Mouse (Mus musculus) ovary, postnatal 36 days (tissue): ENCODE measurements at regions not wholly inside any gene's neighbourhood (a gene's known extent, or its start where the extent isn't known, plus 50 kb on each side); places are given as distances from the start of the nearest gene placed in this dataset.
A peak's percentile ranks its signal among the peaks of the same experiment; 100 is the strongest.

ENCODE experiments used
- DNase-seq: peaks from one replicate; pipeline ENCODE4 v3.0.0; 2022; ENCODE audit warnings: low spot score, mixed read lengths

DNA sequence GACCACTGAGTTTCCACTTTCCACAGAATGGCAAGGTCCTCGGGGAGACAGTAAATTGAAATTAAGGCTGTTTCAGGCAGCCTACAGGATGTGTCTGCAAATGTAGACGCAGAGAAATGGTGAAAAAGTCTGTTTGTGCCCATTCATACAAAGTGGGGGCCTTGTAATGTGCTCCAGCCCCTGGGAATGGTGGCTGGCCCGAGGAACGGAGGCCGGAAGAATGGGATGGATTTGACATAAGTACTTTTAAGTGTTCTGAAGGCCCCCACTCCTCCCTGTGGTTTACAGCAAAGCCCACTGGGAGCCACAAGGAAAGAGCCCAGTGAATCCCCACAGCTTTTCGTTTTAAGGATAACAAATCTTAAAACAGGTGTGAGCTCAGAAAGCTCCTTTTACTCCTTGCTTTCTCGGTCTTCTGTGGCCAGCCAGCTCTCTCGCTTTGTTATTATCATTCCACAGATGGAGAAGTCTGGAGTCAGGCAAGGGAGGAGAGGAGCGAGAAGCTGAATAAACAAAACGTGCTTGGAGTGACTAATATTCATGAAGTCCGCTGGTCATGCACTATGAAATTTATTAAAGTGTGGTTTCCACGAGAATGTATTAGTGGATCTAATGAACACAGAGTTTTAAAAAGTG lies 337.7 kb downstream of the Hlx start:
- DNase-seq = no peak

DNA sequence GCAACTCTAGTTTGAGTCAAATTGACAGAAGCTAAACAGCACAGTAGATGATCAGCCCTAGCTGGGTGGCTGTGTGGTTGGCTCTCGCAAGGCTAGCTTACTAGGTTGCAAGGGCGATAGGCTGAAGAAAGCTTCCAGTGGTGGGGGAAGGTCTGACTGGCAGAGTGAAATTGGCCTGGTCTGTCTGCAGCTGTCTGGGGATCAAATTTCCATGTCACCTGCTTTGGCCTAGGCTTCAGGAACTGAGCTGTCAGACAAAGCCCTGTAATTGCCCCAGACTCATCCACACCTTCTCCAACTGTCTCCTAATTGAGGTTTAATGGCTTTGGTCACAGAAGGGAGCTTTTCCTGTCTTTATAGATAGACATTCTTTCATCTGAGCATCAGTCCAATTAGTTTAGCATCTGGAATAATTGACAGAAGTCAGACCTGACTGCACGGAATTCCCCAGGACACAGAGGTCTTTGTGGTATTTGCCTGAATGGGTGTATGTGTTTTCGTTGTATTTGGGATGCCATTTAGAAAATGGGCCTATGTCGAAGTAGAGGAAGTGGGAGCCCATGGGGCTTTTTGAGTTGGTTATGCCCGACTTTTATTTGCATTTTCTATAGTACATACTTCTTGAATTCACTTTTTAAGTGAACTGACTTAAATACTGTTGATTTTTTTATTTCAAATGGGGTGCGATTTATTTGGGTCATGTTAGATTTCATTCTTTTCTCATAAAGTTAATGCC lies 348.2 kb downstream of the Hlx start:
- DNase-seq = no peak

DNA sequence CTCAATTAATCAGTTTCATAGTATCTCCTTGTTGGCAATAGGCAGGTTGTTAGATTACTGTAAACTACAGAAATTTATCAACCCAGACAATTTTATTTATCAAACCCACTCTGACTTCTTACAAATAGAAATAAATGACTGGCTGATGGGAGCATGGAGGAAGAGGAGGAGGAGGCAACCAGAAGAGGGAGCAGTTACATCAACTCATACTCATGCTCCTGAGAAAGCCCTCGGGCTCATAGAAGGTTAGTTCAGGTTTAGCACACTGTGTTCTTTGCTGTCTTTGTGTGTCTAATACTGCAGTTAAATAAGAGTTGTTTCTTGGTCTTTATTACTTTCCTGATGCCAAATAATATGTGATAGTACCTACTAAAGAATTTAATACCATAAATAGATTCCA lies 344.6 kb upstream of the 1700056E22Rik start:
- no peak for DNase-seq

DNA sequence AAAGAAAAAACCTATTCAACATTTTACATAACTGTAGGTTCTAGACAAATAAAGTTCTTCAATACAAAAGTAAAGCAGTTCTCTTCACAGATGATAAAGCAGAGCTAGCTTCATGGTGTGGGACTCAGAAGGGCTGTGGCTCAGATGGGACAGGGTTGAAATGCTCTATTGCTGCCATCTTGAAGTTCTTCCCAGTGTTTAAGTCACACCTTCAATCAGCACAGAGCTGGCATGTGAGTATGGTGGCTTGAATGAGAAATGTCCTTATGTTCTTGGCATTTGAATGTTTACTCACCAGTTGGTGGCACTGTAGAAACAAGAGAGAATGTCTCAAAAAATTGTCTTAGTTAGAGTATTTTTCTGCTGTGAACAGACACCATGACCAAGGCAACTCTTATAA lies 330.9 kb upstream of the 1700056E22Rik start:
- no peak for DNase-seq

DNA sequence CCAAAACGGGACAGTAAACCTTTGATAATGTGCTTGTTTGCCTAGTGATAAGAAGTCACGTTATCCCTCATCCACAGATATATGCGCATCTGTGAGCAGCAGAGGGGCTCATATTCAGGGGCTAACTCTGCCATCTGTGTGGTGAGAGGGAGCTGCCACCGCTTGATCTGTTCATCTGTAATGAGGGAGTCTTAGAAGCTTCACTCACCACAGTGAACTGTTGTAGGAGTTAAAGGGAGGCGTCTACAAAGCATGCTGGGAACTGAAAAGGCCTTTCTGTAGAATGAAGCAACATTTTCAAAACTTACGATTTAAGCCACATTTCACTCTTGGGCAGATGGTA lies 324.1 kb upstream of the 1700056E22Rik start:
- DNase-seq = no peak

DNA sequence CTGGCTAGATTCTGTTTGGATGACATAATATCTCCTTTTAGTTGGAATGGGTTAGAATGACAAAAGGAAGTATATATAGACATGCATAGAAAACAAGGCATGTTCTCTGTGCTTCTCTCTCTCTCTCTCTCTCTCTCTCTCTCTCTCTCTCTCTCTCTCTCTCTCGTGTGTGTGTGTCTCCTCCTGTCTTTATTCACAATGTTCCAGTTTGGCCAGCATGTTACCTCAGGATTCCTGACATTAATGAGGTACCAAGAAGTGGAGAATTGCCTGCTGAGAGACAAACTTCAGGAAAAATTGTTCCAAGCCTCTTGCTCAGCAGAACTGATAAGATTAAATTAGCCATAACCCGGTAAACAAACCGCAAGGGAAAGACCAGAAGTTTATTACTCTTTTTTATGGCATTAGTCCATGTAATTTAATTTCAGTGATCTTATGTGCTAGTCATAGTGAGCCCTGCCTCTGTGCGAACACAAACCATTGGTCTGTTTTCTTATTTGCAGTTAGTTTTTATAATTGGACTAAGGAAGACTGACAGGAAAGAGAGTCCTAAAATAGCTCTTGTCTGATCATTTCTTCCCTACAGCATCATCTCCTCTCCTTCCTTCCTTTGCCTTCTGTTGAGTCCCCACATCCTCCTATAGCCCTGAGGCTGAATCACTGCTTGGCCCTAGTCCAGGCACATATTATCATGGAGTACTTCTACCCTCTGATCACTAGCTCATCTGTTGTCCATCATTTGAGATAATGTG lies 323.5 kb upstream of the 1700056E22Rik start:
- no peak for DNase-seq

DNA sequence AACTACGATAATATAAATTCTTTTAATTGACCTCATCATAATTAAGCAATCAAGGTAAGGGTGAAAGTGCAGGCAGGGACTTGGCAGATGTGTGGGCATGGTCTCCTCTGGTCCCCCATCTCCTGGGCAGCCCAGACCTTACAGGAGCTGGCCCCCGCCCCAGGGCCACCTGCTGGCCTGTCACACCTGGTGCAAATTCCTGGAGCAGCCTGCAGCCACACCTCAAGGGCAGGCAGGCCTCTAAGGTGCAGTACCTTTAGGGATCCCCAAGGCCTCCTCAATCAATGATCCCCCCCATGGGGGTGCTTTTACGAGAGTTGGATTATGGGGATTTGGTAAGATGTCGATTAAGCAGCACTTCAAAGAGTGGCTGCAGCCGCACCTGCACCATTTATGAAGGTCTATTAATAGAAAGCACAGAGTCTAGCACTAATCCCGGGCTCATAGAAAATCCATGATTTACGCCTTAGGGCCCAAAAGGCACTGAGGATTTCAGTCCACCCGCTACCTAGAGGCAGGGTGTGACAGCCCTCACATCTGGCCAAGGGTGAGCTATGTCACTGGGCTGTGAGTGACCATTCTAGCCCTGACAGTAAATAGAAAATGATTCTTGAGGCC lies 319.8 kb upstream of the 1700056E22Rik start:
- no peak for DNase-seq

DNA sequence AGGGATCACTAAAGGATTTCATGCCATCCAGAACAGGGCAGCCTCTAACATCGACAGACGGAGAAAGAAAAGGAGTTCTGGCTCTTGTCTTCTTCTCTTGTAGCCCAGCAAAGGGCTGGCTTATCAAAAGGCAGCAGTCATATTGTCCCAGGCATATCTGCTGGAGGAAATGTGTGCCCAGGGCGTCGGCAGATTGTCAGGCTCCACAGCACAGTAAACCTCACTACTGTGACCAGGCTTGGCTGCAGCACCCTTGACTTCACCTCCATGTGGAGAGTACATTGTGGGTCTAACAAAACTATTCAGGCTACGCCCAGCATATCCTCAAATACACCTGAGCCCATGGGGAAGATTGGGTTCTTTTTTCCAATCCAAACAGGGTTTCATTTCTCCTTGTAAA lies 317.7 kb upstream of the 1700056E22Rik start:
- no peak for DNase-seq

DNA sequence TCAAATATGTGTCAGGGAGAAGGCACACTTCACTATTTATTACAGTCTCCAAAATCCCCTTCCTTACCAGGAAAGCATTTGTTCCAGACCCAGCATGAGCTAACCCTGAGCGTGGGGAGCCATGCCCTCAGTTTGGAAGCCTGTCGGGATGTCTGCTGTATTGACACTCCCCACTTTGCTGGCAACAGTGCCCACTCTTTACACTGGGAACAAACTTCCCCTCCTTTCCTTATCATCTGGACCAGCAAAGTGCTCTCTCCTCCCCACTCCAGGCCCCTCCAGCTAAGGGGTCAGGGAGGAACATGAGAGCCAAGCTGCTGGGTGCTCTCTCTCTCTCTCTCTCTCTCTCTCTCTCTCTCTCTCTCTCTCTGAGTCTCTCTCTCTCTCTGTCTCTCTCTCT lies 310.7 kb upstream of the 1700056E22Rik start:
- no peak for DNase-seq

DNA sequence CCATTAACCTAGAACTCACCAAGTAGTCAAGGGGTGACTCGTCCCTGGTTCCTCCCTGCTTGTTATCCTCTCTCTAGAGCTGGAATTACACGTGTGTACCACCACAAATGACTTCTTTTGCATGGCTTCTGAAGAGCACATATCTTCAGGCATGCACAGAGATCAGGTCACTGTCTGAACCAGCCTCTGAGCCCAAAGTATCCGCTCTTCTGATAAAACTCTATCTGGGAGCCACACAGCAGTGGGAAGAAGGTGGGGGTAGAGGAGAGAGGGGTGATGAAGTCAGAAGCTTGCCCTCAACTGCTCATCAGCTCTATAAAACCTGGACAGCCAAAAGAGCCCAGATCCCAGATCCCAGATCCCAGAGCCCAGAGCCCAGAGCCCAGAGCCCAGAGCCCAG lies 301.9 kb upstream of the 1700056E22Rik start:
- no peak for DNase-seq

DNA sequence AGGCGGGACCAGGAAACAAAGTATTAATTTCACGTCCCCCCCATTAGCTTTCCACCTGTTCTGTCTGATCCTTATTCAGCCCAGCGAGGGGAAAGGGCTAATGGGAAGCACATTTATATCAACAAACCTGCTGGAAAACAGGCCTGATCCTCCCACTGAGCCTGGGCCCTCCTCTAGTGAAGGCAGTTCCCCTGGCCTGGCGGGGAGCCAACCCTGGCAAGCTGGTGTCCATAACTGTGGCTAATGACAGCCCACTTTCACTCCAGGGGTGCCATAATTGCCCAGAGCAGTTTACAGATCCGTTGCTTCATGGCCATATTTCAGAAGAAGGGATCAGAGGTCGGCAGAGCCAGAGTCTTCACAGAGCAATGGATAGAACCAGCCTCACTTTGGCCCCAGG lies 301.2 kb upstream of the 1700056E22Rik start:
- DNase-seq = peak; percentile 8

DNA sequence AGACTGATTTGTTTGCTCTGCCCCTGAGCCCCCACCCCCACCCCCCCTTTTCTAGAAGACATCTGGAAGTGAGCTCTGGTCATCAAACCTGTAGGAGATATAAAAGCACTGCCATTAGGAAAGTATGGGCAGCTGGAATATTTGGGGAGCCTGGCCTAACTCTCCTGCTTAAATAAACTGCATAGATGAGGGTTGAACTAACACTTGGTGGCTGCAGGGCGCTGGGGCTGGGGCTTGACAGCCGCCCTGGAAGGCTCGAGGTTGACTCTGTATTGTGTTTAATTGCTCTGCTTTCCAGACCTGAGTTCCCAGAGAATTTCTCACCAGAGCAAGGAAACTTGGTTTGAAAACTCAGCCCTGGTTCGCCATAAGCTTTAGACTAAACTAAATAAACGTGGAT lies 300.7 kb upstream of the 1700056E22Rik start:
- no peak for DNase-seq

DNA sequence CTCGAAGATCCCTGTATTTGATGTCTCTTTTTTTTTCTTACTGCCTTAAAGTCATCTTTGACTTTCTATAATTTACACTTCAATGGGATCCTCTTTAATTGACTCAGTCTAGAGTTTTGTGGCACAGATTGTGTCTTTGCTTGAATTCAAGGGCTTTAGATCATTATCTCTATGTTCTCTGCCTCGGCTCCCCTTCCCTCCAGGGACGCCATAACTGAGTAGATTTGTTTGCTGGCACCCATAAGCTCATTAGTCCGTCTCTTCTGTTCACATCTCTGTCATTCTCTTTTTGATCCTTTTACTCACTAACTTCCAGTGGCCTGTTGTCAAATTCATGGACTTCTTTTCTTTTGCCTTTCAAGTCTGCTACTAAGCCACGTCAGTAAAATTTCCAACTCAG lies 299.0 kb upstream of the 1700056E22Rik start:
- no peak for DNase-seq

DNA sequence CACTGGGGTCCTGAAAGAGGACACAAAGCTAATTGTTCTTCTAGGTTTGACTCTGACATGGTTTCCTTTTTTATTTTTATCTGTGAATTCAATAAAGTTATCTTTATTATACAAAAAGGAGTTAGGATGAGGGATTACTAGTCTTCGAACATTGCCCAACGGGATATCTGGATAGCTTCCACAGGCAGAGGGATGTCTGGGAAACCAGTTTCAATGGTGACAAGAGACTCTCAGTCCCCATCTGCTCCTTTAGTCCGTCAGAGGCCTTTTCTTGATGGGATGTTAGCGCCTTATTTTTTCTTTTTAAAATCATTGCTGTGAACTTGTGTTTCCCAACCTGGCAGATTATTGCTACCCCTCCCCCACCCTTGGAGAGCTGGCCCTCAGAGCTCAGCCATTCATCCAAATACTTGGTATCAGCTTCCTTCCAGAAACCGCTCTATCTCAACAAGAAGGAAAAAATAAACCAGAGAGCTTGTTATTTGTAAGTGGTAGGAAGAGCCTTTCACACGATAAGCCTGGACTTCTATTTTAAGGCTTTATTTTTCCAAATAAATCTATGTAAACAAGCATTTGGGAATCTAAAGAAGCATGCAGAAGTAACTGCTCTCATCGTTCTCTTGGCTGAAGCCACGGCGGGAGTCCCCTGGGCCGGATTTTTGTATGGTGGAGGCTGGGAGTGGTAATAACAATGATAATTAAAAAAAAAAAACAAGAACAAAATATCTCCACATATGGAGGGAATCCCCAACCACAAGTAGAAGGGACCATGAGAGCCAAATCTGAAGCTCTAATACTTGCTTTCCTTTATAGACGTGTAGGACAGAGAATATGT lies 296.6 kb upstream of the 1700056E22Rik start:
- DNase-seq = no peak

DNA sequence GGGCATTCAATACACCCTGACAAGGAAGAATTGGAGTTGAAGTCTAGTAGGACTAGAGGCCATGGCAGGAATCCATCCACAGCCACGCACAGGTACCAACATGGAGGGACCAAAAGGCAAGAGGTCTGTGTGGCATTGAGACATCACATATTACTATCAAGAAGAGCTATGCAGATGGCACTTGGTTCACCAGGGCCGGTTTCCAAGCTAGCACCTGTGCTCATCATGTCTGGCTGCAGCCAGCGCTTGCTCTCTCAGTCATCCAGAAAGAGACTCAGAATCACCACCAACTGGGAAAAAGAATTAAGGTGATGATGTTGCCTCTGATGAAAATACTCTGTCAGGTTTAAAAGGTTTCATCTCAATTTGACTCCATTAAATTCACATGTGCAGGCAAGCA lies 292.1 kb upstream of the 1700056E22Rik start:
- DNase-seq = no peak

DNA sequence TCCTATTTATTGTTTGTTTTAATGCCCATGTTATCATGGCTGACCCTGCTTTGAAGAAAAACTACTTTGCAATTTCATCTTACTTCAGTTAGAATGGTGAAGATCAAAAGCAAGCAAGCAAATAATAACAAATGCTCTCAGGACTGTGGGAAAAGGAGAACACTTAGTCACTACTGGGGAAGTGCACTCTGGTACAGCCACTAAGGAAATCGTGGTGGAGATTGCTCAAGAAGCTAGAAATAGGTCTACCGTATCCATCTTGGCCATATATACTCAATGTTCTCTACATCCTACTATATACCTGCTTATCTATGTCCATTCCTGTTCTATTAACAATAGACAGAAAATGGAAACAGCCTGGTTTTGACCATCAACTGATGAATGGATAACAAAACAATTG lies 290.1 kb upstream of the 1700056E22Rik start:
- DNase-seq = no peak

DNA sequence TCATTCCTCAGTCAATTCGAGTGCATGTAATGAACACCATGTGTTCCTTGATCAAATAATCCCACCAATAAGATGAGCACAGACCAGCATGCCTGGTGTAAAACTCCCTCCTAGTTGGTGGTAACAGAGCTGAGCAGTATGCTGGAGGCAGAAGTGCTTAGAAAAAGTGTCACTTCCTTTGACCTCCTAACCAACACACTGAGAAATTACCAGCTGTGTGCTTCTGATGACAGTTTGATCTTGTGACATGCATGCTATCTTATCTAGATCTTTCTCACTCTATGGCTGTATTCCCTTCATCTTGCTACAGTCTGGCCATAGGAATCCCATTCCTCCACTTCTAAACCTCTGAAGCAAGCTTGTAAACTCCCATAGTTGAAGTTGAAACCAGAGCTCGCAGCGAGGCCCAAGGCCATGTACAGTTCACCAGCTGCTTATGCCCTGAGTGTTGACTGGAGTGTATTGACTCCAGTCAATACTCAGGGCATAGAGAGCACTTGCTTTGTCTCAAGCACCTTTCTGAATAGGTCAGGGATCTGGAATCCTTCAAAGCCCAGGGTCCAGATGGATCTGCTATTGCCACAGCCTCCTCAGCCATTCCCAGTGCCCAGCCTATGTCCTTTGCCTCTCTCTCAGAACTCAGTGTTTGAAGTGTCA lies 286.5 kb upstream of the 1700056E22Rik start:
- DNase-seq = no peak

DNA sequence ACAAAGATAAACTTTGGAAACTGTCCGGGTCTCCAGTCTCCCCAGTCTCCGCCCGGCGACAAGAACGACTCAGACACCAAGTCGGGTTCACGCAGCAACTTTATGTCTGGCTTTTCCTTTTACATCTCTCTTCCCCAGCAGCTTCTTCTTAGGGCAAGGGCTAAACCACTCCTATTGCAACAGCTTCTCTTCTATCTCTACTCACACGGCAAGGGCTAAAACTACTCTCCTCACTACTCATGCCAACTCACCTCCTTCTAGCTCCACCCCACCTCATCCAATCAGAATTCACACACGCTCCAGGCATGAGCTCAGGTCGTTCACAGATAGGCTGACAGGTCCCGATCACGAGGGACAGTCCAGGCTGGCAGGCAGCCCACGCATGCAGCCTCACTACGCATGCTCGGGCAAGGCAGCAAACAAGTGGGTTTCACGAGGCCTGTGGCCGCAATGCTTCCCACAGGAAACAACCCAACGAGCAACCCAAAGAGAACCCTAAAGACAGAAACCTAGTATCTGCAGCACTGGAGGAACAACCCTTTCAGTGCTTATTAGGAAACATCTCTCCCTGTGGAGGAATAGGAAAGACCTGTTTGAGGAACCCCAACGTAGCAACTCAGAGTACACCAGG lies 276.2 kb upstream of the 1700056E22Rik start:
- no peak for DNase-seq

DNA sequence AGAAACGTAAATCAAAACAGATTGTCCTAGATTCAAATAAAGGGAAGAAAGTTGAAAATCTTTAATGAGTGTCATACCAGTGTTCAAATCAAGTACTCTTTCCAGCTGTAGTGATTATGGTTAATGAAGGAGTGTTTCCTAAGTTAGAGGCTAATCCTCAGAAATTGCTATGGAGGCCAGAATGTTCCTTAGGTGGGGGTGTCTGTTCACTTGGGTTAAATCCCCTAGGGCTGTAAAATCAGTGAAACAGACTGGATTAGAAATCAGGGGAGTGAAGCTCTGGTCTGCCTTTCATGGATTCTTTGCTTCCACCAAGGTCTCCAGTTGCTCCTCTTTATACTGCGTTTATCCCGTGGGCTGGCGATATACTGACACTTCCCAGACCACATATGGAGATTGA lies 270.7 kb upstream of the 1700056E22Rik start:
- DNase-seq = no peak

DNA sequence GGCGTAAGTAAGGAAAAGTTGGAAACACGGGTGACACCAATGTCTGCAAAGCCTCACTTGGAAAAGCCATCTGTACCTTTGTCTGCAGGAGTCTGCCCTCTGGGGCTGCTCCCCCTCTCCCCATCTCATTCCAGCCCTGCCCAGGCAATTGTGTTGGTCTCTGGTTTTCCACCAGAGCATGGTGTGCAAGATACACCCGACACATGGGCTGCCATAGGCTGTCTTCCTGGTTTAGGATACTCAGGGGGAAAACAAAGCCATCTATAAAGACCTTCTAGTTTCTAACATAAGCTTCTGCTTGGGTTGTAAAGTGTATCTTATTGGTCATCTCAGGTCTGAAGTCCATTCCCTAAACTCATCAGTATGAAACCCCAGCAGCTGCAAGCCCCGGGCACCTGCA lies 270.1 kb upstream of the 1700056E22Rik start:
- DNase-seq = no peak

DNA sequence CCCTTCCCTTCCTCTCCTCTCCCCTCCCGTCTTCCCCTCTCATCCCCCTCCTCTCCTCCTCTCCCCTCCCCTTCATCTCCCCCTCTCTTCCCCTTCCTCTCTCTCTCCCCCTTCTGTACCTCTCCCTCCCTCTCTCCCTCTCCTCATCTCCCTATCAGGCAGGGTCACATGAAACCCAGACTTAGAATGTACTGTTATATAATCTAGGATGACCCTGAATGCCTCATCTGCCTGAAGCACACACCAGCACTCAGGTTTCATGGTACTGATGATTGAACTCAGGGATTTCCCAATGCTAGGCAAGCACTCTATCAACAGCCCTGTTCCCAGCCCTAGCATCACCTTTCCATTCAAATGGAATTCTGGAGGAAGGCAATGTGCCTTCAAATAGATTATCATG lies 264.6 kb upstream of the 1700056E22Rik start:
- DNase-seq = no peak
